Mouse (Mus musculus) urinary bladder, postnatal 4 days (tissue): ENCODE measurements around the gene Castor1.
"Not testable (repeated sequence)": the region's sequence is repeated elsewhere in the genome, so short reads cannot be mapped to it uniquely, and the experiment has no call there.

Experiments
- DNase-seq, 2 experiments: peaks; one replicate each; pipeline ENCODE4 v3.0.0; 2021 to 2022; ENCODE audit warnings: low spot score in 2 of 2

Castor1 gene

GRCm38 (mm10) chr11:4217914-4218629, at the start of gene Castor1:
TSS of gene Castor1 (plus strand) at chr11:4218225.
- DNase-seq: peak; percentile 85 to 87

GRCm38 (mm10) chr11:4174586-4174985, 43.4 kb upstream of the Castor1 start:
- no peak for DNase-seq

- DNase-seq: no peak
Measured at GRCm38 (mm10) chr11:4177716-4178115, 40.3 kb upstream of the Castor1 start.

GRCm38 (mm10) chr11:4182061-4182460, 36.0 kb upstream of the Castor1 start:
- DNase-seq: no peak

- no peak for DNase-seq
Measured at GRCm38 (mm10) chr11:4183511-4183910, 34.5 kb upstream of the Castor1 start.

- no peak for DNase-seq
Measured at GRCm38 (mm10) chr11:4184251-4184952, 33.6 kb upstream of the Castor1 start.

- DNase-seq: not testable (repeated sequence)
Measured at GRCm38 (mm10) chr11:4185480-4185879, 32.5 kb upstream of the Castor1 start.

- DNase-seq: peak; percentile 98
Measured at GRCm38 (mm10) chr11:4186486-4187317, 31.3 kb upstream of the Castor1 start, which contains the start of gene Tbc1d10a. TSS of gene Tbc1d10a (plus strand) at chr11:4186789.

GRCm38 (mm10) chr11:4187318-4187700, 30.7 kb upstream of the Castor1 start:
- no peak for DNase-seq

- DNase-seq: no peak
Measured at GRCm38 (mm10) chr11:4189182-4189581, 28.8 kb upstream of the Castor1 start.

GRCm38 (mm10) chr11:4190677-4191076, 27.3 kb upstream of the Castor1 start:
- DNase-seq: no peak

GRCm38 (mm10) chr11:4192757-4193156, 25.3 kb upstream of the Castor1 start:
- DNase-seq: no peak

GRCm38 (mm10) chr11:4193420-4193819, 24.6 kb upstream of the Castor1 start:
- no peak for DNase-seq

- DNase-seq: no peak
Measured at GRCm38 (mm10) chr11:4195597-4196031, 22.4 kb upstream of the Castor1 start.

GRCm38 (mm10) chr11:4196636-4197035, 21.4 kb upstream of the Castor1 start:
- DNase-seq: peak in 1 of 2 experiments; percentile 41

GRCm38 (mm10) chr11:4197691-4198090, 20.3 kb upstream of the Castor1 start:
- DNase-seq: no peak

GRCm38 (mm10) chr11:4201981-4202700, 15.9 kb upstream of the Castor1 start:
- no peak for DNase-seq

GRCm38 (mm10) chr11:4202995-4203704, 14.9 kb upstream of the Castor1 start:
- DNase-seq: no peak

GRCm38 (mm10) chr11:4203705-4204074, 14.3 kb upstream of the Castor1 start:
- DNase-seq: peak in 1 of 2 experiments; percentile 68

- DNase-seq: no peak
Measured at GRCm38 (mm10) chr11:4205097-4205655, 12.8 kb upstream of the Castor1 start.

- no peak for DNase-seq
Measured at GRCm38 (mm10) chr11:4205951-4206350, 12.1 kb upstream of the Castor1 start.
